Mouse (Mus musculus): ENCODE measurements around the gene Tmem87a.

Gene Tmem87a

GRCm38 (mm10) chr2:120403986-120404822 lies at the start of gene Tmem87a:
TSS of gene Tmem87a (minus strand) at chr2:120404113.
- peak; percentile 98 for DNase-seq (ENCODE audit: low spot score)

- no peak for DNase-seq (ENCODE audit: low spot score)
Observed at GRCm38 (mm10) chr2:120452600-120452999, 48.7 kb upstream of the Tmem87a start.

- no peak for DNase-seq (ENCODE audit: low spot score)
Observed at GRCm38 (mm10) chr2:120450724-120451123, 46.8 kb upstream of the Tmem87a start.

GRCm38 (mm10) chr2:120447306-120447705 lies 43.4 kb upstream of the Tmem87a start:
- no peak for DNase-seq (ENCODE audit: low spot score)

- no peak for DNase-seq (ENCODE audit: low spot score)
Observed at GRCm38 (mm10) chr2:120446373-120446772, 42.5 kb upstream of the Tmem87a start.

- DNase-seq (ENCODE audit: low spot score), result no peak
Observed at GRCm38 (mm10) chr2:120444486-120444885, 40.6 kb upstream of the Tmem87a start.

GRCm38 (mm10) chr2:120424386-120424785 lies 20.5 kb upstream of the Tmem87a start:
- DNase-seq (ENCODE audit: low spot score), result no peak

- DNase-seq (ENCODE audit: low spot score), result no peak
Observed at GRCm38 (mm10) chr2:120414738-120415414, 11.0 kb upstream of the Tmem87a start.

GRCm38 (mm10) chr2:120414113-120414512 lies 10.2 kb upstream of the Tmem87a start:
- DNase-seq (ENCODE audit: low spot score), result no peak

GRCm38 (mm10) chr2:120411096-120411628 lies 7.2 kb upstream of the Tmem87a start:
- DNase-seq (ENCODE audit: low spot score), result no peak

GRCm38 (mm10) chr2:120404823-120405765 lies 1.2 kb upstream of the Tmem87a start:
- no peak for DNase-seq (ENCODE audit: low spot score)

GRCm38 (mm10) chr2:120403653-120403985 lies 294 bp downstream of the Tmem87a start, which contains the start of gene Ganc:
TSS of gene Ganc (plus strand) at chr2:120403896.
- no peak for DNase-seq (ENCODE audit: low spot score)

- no peak for DNase-seq (ENCODE audit: low spot score)
Observed at GRCm38 (mm10) chr2:120402813-120403212, 1.1 kb downstream of the Tmem87a start.

GRCm38 (mm10) chr2:120397951-120398350 lies 6.0 kb downstream of the Tmem87a start:
- no peak for DNase-seq (ENCODE audit: low spot score)

GRCm38 (mm10) chr2:120392406-120392805 lies 11.5 kb downstream of the Tmem87a start:
- no peak for DNase-seq (ENCODE audit: low spot score)

- DNase-seq (ENCODE audit: low spot score), result no peak
Observed at GRCm38 (mm10) chr2:120390934-120391333, 13.0 kb downstream of the Tmem87a start.

- DNase-seq (ENCODE audit: low spot score), result no peak
Observed at GRCm38 (mm10) chr2:120389376-120389775, 14.5 kb downstream of the Tmem87a start.

GRCm38 (mm10) chr2:120387291-120387690 lies 16.6 kb downstream of the Tmem87a start:
- DNase-seq (ENCODE audit: low spot score), result no peak

- DNase-seq (ENCODE audit: low spot score), result no peak
Observed at GRCm38 (mm10) chr2:120386264-120386663, 17.6 kb downstream of the Tmem87a start.

- no peak for DNase-seq (ENCODE audit: low spot score)
Observed at GRCm38 (mm10) chr2:120373858-120374257, 30.1 kb downstream of the Tmem87a start.

GRCm38 (mm10) chr2:120367416-120368207 lies 36.3 kb downstream of the Tmem87a start:
- no peak for DNase-seq (ENCODE audit: low spot score)
